Mouse (Mus musculus): ENCODE measurements around the gene Fyb. TPM values are rescaled to one million over a fixed set of nuclear protein-coding genes. Genes with fewer than 3 reads are reported as not detected.

Gene Fyb
- polyA plus RNA-seq, 1 experiment: 190 TPM

- Histone ChIP-seq H3K36me3 (ENCODE audit: control insufficient read depth, insufficient read depth) (no peaks in the 10 kb centered on the region), H3ac (ENCODE audit: control insufficient read depth, insufficient read length, low read depth) (no peak overlapping the region), H3K4me3 (ENCODE audit: insufficient read depth, poor library complexity, severe bottlenecking) (no peak overlapping the region), H3K79me3 (ENCODE audit: low read depth) (no peaks in the 10 kb centered on the region), H3K79me2 (ENCODE audit: control insufficient read depth, insufficient read depth) (no peaks in the 10 kb centered on the region), H3K27me3 (ENCODE audit: control insufficient read depth, insufficient read depth, insufficient read length) (no peaks in the 10 kb centered on the region)
- TF ChIP-seq USF1 (IDR thresholded peaks at IDR 0.05; ENCODE audit: low read depth) (no peak), MAX (IDR thresholded peaks at IDR 0.05) (no peak), CTCF (IDR thresholded peaks at IDR 0.05; ENCODE audit: control insufficient read depth, insufficient read depth, insufficient read length) (no peak), MYOD1 (IDR thresholded peaks at IDR 0.05; ENCODE audit: control insufficient read depth, insufficient read length, low read depth) (no peak), CEBPB (IDR thresholded peaks at IDR 0.05; ENCODE audit: low read depth) (no peak), MYOG (IDR thresholded peaks at IDR 0.05; ENCODE audit: control insufficient read depth, extremely low read depth, insufficient read length) (no peak), FOSL1 (IDR thresholded peaks at IDR 0.05; ENCODE audit: insufficient read depth, low read length, poor library complexity, severe bottlenecking) (no peak)
Measured at GRCm38 (mm10) chr15:6554742-6555141, 32.1 kb downstream of the Fyb start.

DNA sequence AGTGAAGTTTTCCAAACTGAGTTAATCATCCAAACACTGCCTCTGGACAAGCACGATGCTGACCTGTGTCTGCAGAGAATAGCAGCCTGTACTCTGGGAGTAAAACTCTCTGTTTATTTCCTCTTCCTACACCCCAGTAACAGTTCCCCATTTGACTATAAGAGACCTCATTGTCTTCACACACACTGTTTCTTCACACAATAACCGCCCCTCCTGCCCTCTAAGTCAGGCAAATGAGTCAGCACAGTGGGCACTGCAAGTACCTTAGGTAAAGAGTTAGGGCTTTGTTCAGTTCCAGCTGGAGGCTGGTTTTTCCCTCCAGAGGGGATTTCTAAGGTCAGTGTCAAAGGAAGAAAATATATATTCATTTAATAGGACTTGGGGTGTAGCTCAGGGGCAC, 32.9 kb downstream of the Fyb start:
- H3K79me2 ChIP-seq (ENCODE audit: control insufficient read depth, insufficient read depth): no peaks in the 10 kb centered on the region
- no peaks in the 10 kb centered on the region for H3K36me3 ChIP-seq (ENCODE audit: control insufficient read depth, insufficient read depth)
- H3ac ChIP-seq (ENCODE audit: control insufficient read depth, insufficient read length, low read depth): no peak overlapping the region
- no peaks in the 10 kb centered on the region for H3K79me3 ChIP-seq (ENCODE audit: low read depth)
- H3K27me3 ChIP-seq (ENCODE audit: control insufficient read depth, insufficient read depth, insufficient read length): no peaks in the 10 kb centered on the region
- TF ChIP-seq CTCF (IDR thresholded peaks at IDR 0.05; ENCODE audit: control insufficient read depth, insufficient read depth, insufficient read length) (no peak), MYOD1 (IDR thresholded peaks at IDR 0.05; ENCODE audit: control insufficient read depth, insufficient read length, low read depth) (no peak), CEBPB (IDR thresholded peaks at IDR 0.05; ENCODE audit: low read depth) (no peak), MAX (IDR thresholded peaks at IDR 0.05) (no peak)
- H3K4me3 ChIP-seq (ENCODE audit: insufficient read depth, poor library complexity, severe bottlenecking): no peak overlapping the region

GRCm38 (mm10) chr15:6556272-6556671, 33.6 kb downstream of the Fyb start:
- Histone ChIP-seq H3K79me2 (ENCODE audit: control insufficient read depth, insufficient read depth) (no peaks in the 10 kb centered on the region), H3K79me3 (ENCODE audit: low read depth) (no peaks in the 10 kb centered on the region), H3ac (ENCODE audit: control insufficient read depth, insufficient read length, low read depth) (no peak overlapping the region), H3K27me3 (ENCODE audit: control insufficient read depth, insufficient read depth, insufficient read length) (no peaks in the 10 kb centered on the region), H3K4me3 (ENCODE audit: insufficient read depth, poor library complexity, severe bottlenecking) (no peak overlapping the region), H3K36me3 (ENCODE audit: control insufficient read depth, insufficient read depth) (no peaks in the 10 kb centered on the region)
- TF ChIP-seq CEBPB (IDR thresholded peaks at IDR 0.05; ENCODE audit: low read depth): no peak
- no peak for TF ChIP-seq USF1 (IDR thresholded peaks at IDR 0.05; ENCODE audit: low read depth)
- no peak for TF ChIP-seq FOSL1 (IDR thresholded peaks at IDR 0.05; ENCODE audit: insufficient read depth, low read length, poor library complexity, severe bottlenecking)
- TF ChIP-seq MYOD1 (IDR thresholded peaks at IDR 0.05; ENCODE audit: control insufficient read depth, insufficient read length, low read depth): no peak
- TF ChIP-seq MYOG (IDR thresholded peaks at IDR 0.05; ENCODE audit: control insufficient read depth, extremely low read depth, insufficient read length): no peak
- no peak for TF ChIP-seq CTCF (IDR thresholded peaks at IDR 0.05; ENCODE audit: control insufficient read depth, insufficient read depth, insufficient read length)
- no peak for TF ChIP-seq MAX (IDR thresholded peaks at IDR 0.05)

GRCm38 (mm10) chr15:6556911-6557310, 34.3 kb downstream of the Fyb start:
- TF ChIP-seq CEBPB (IDR thresholded peaks at IDR 0.05; ENCODE audit: low read depth) (no peak), CTCF (IDR thresholded peaks at IDR 0.05; ENCODE audit: control insufficient read depth, insufficient read depth, insufficient read length) (no peak), MAX (IDR thresholded peaks at IDR 0.05) (no peak), MYOG (IDR thresholded peaks at IDR 0.05; ENCODE audit: control insufficient read depth, extremely low read depth, insufficient read length) (no peak), MYOD1 (IDR thresholded peaks at IDR 0.05; ENCODE audit: control insufficient read depth, insufficient read length, low read depth) (no peak), FOSL1 (IDR thresholded peaks at IDR 0.05; ENCODE audit: insufficient read depth, low read length, poor library complexity, severe bottlenecking) (no peak), USF1 (IDR thresholded peaks at IDR 0.05; ENCODE audit: low read depth) (no peak)
- H3K4me3 ChIP-seq (ENCODE audit: insufficient read depth, poor library complexity, severe bottlenecking): no peak overlapping the region

GRCm38 (mm10) chr15:6557552-6557951, 34.9 kb downstream of the Fyb start:
- Histone ChIP-seq H3K36me3 (ENCODE audit: control insufficient read depth, insufficient read depth) (no peaks in the 10 kb centered on the region), H3K4me3 (ENCODE audit: insufficient read depth, poor library complexity, severe bottlenecking) (no peak overlapping the region), H3K79me3 (ENCODE audit: low read depth) (no peaks in the 10 kb centered on the region), H3K79me2 (ENCODE audit: control insufficient read depth, insufficient read depth) (no peaks in the 10 kb centered on the region), H3K27me3 (ENCODE audit: control insufficient read depth, insufficient read depth, insufficient read length) (no peaks in the 10 kb centered on the region), H3ac (ENCODE audit: control insufficient read depth, insufficient read length, low read depth) (no peak overlapping the region)
- no peak for TF ChIP-seq CTCF (IDR thresholded peaks at IDR 0.05; ENCODE audit: control insufficient read depth, insufficient read depth, insufficient read length)

More at GRCm38 (mm10) chr15:6556911-6557310, 34.3 kb downstream of the Fyb start:
- no peaks in the 10 kb centered on the region for H3K36me3 ChIP-seq (ENCODE audit: control insufficient read depth, insufficient read depth)
- no peak overlapping the region for H3ac ChIP-seq (ENCODE audit: control insufficient read depth, insufficient read length, low read depth)
- H3K79me2 ChIP-seq (ENCODE audit: control insufficient read depth, insufficient read depth): no peaks in the 10 kb centered on the region
- H3K27me3 ChIP-seq (ENCODE audit: control insufficient read depth, insufficient read depth, insufficient read length): no peaks in the 10 kb centered on the region
- no peaks in the 10 kb centered on the region for H3K79me3 ChIP-seq (ENCODE audit: low read depth)

- Histone ChIP-seq H3K27me3 (ENCODE audit: control insufficient read depth, insufficient read depth, insufficient read length) (no peaks in the 10 kb centered on the region), H3ac (ENCODE audit: control insufficient read depth, insufficient read length, low read depth) (no peak overlapping the region), H3K79me3 (ENCODE audit: low read depth) (no peaks in the 10 kb centered on the region), H3K4me3 (ENCODE audit: insufficient read depth, poor library complexity, severe bottlenecking) (no peak overlapping the region), H3K36me3 (ENCODE audit: control insufficient read depth, insufficient read depth) (no peaks in the 10 kb centered on the region), H3K79me2 (ENCODE audit: control insufficient read depth, insufficient read depth) (no peaks in the 10 kb centered on the region)
- TF ChIP-seq MYOG (IDR thresholded peaks at IDR 0.05; ENCODE audit: control insufficient read depth, extremely low read depth, insufficient read length): no peak
- no peak for TF ChIP-seq FOSL1 (IDR thresholded peaks at IDR 0.05; ENCODE audit: insufficient read depth, low read length, poor library complexity, severe bottlenecking)
- TF ChIP-seq CTCF (IDR thresholded peaks at IDR 0.05; ENCODE audit: control insufficient read depth, insufficient read depth, insufficient read length): no peak
- no peak for TF ChIP-seq CEBPB (IDR thresholded peaks at IDR 0.05; ENCODE audit: low read depth)
- TF ChIP-seq USF1 (IDR thresholded peaks at IDR 0.05; ENCODE audit: low read depth): no peak
- no peak for TF ChIP-seq MAX (IDR thresholded peaks at IDR 0.05)
- peak; percentile 93 for TF ChIP-seq MYOD1 (IDR thresholded peaks at IDR 0.05; ENCODE audit: control insufficient read depth, insufficient read length, low read depth)
Measured at GRCm38 (mm10) chr15:6559188-6559587, 36.5 kb downstream of the Fyb start.
